Mouse (Mus musculus) forebrain, embryonic 10.5 days (tissue): Measurements from ENCODE around the gene Casp6. TPM values are rescaled to one million over a fixed set of nuclear protein-coding genes. Genes with fewer than 3 reads are reported as not detected.

Source experiments
- DNase-seq: peaks from one replicate; pipeline ENCODE4 v3.0.0-alpha.2; 2017; ENCODE audit warnings: low spot score; ENCODE audit errors: extremely low spot score
- H3K27ac ChIP-seq: fragments of 300-500 bp; sonication (generic); 2 replicates; pipeline ENCODE4 v1.5.1; 2016; ENCODE audit warnings: mild to moderate bottlenecking
- H3K27me3 ChIP-seq: fragments of 300-500 bp; sonication (generic); 2 replicates; pipeline ENCODE4 v1.6.1; 2016; ENCODE audit warnings: mild to moderate bottlenecking; ENCODE audit not compliant: poor library complexity, severe bottlenecking
- H3K36me3 ChIP-seq: fragments of 300-500 bp; sonication (generic); replicated peaks from 2 replicates; pipeline ENCODE4 v1.6.1; 2016; ENCODE audit warnings: mild to moderate bottlenecking, moderate library complexity
- H3K4me1 ChIP-seq: fragments of 300-500 bp; sonication (generic); 2 replicates; pipeline ENCODE4 v1.6.1; 2016
- H3K4me3 ChIP-seq: fragments of 300-500 bp; sonication (generic); 2 replicates; pipeline ENCODE4 v1.5.1; 2016; ENCODE audit warnings: mild to moderate bottlenecking, moderate library complexity
- H3K9me3 ChIP-seq: fragments of 300-500 bp; sonication (generic); 2 replicates; pipeline ENCODE4 v1.6.1; 2016; ENCODE audit warnings: mild to moderate bottlenecking, moderate library complexity
- WGBS: fragments of 180-500 bp; shearing (Covaris S2); methylation state at CpG from one replicate; pipeline ENCODE4 v1.1.7; 2016; 5-methylcytosine and 5-hydroxymethylcytosine counted together
- polyA plus RNA-seq: library from polyadenylated mRNA; unstranded; fragments of >200 nt; fragmentation: Nextera tagmentation; extraction: Ambion mirVana; gene quantifications from 2 replicates; pipeline ENCODE4 v1.2.1, GENCODE M21; 2016

The Casp6 gene
- polyA plus RNA-seq, 1 experiment from 2014 or later, result 71.1 TPM

DNA sequence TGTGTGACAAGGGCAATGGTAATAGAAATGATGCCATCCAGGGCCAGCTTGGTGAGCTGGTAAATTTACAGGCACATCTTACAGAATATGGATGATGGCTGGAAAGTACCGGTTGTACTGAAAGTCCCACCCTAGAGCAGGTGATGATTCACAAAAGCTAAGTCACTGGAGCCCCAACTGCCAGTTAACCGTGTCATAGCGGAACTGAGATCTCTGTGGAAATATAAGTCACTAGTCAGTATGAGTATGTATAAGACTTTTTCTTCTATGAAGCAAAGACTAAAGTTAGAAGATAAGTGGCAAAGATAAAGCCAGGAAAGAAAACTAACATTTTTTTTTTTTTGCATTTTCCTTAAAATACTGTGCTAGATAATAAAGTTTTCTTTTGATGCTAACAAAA, 8.1 kb upstream of the Casp6 start:
- no peaks in the 10 kb centered on the region for H3K27me3 ChIP-seq
- H3K4me1 ChIP-seq, result no peaks in the 10 kb centered on the region
- H3K27ac ChIP-seq, result no peak overlapping the region
- peaks cover 52% of the 10 kb centered on the region for H3K36me3 ChIP-seq
- WGBS, result 94% methylated on average over 3 of the region's 3 CpGs
- H3K4me3 ChIP-seq, result no peak overlapping the region
- H3K9me3 ChIP-seq, result no peaks in the 10 kb centered on the region
- DNase-seq, result no peak

DNA sequence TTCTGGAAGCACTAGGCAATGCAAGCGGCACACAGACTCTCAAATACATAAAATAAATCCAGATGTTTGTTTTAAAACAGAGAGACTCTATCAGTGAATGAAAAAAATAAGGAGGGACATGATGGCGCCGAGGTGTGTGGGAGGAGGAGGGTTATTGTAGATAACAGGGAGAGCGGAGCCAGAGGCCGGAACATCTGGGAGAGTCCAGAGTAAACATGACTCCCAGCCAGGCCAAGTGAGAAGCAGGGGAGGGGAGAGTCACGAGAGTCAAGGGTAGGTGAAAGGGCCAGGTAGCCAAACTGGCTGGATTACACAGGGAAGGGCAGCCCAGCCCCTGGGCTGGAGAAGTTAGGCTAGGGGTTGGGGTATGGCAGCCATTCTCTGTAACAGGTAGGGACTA, 4.6 kb upstream of the Casp6 start:
- 86% methylated on average over 6 of the region's 6 CpGs for WGBS
- peaks cover 9% of the 10 kb centered on the region for H3K4me1 ChIP-seq
- H3K27ac ChIP-seq, result no peak overlapping the region
- DNase-seq, result no peak
- no peak overlapping the region for H3K4me3 ChIP-seq
- H3K27me3 ChIP-seq, result no peaks in the 10 kb centered on the region
- no peaks in the 10 kb centered on the region for H3K9me3 ChIP-seq
- H3K36me3 ChIP-seq, result peaks cover 34% of the 10 kb centered on the region

DNA sequence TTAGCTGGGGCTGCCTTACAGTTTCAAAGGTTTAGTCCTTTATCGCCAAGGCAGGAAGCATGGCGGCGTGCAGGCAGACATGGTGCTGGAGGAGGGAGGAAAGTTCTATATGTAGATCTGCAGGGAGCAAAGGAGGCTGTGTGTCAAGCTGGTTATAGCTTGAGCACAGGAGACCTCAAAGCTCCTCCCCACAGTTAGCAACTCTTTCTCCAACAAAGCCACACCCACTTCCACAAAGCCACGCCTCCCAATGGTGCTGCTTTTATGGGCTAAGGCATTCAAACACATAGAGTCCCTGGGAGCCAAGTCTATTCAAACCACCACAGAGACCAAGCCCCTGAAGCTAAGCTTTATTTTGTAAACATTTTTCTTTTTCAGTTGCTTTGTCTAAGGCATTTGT, 2.3 kb upstream of the Casp6 start:
- no peaks in the 10 kb centered on the region for H3K9me3 ChIP-seq
- no peaks in the 10 kb centered on the region for H3K27me3 ChIP-seq
- no peak overlapping the region for H3K27ac ChIP-seq
- DNase-seq, result no peak
- peaks cover 16% of the 10 kb centered on the region for H3K36me3 ChIP-seq
- H3K4me1 ChIP-seq, result peaks cover 24% of the 10 kb centered on the region
- H3K4me3 ChIP-seq, result no peak overlapping the region
- WGBS, result 66% methylated on average over 4 of the region's 4 CpGs

GRCm38 (mm10) chr3:129903369-129903768, 2.1 kb downstream of the Casp6 start:
- Histone ChIP-seq H3K36me3 (peaks cover 22% of the 10 kb centered on the region), H3K4me3 (no peak overlapping the region), H3K27ac (no peak overlapping the region), H3K9me3 (no peaks in the 10 kb centered on the region), H3K4me1 (peaks cover 24% of the 10 kb centered on the region), H3K27me3 (no peaks in the 10 kb centered on the region)
- 94% methylated on average over 3 of the region's 3 CpGs for WGBS
- no peak for DNase-seq

DNA sequence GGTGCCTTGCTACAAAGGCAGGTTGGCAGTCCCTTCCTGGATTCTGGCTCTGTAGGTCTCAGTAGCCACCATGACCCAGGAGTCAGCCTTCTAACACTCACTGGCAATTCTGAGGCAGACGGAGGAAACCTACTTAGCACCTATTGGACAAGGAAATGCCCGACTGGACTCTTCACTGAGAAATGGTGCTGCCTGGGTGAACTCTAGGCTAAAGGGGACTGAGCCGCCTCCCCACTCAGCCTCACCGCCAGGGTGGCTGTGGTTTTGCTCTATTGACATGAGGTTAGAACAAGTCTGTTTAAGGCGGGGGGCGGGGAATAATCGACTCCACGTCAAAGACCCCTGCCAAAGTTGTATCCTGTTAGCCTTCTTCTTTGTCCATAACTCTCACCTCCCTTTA, 2.6 kb downstream of the Casp6 start:
- Histone ChIP-seq H3K4me3 (no peak overlapping the region), H3K4me1 (peaks cover 24% of the 10 kb centered on the region), H3K36me3 (peaks cover 27% of the 10 kb centered on the region), H3K27me3 (no peaks in the 10 kb centered on the region), H3K9me3 (no peaks in the 10 kb centered on the region), H3K27ac (no peak overlapping the region)
- 90% methylated on average over 8 of the region's 8 CpGs for WGBS
- no peak for DNase-seq

GRCm38 (mm10) chr3:129904381-129905132, 3.3 kb downstream of the Casp6 start:
- 88% methylated on average over 7 of the region's 7 CpGs for WGBS
- Histone ChIP-seq H3K4me1 (peaks cover 24% of the 10 kb centered on the region), H3K4me3 (no peak overlapping the region), H3K36me3 (peaks cover 34% of the 10 kb centered on the region), H3K27ac (no peak overlapping the region), H3K27me3 (no peaks in the 10 kb centered on the region), H3K9me3 (no peaks in the 10 kb centered on the region)
- DNase-seq, result no peak

- no peak for DNase-seq
- Histone ChIP-seq H3K9me3 (no peaks in the 10 kb centered on the region), H3K36me3 (peaks cover 73% of the 10 kb centered on the region), H3K27ac (no peak overlapping the region), H3K4me3 (no peak overlapping the region), H3K4me1 (no peaks in the 10 kb centered on the region), H3K27me3 (no peaks in the 10 kb centered on the region)
- WGBS, result 92% methylated on average over 14 of the region's 14 CpGs
Measured at GRCm38 (mm10) chr3:129912025-129912424, 10.8 kb downstream of the Casp6 start.

DNA sequence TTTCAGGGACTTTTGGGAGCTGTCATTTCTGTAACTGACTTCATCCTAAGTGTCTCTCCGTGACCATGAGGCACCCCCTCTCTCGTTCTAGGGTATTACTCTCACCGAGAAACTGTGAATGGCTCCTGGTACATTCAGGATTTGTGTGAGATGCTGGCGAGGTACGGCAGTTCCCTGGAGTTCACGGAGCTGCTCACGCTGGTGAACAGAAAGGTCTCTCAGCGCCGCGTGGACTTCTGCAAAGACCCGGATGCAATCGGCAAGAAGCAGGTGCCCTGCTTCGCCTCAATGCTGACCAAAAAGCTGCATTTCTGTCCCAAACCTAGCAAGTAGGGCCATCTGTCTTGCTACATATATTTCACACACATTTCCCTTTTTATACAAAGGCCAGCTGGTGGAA, 12.0 kb downstream of the Casp6 start:
- H3K27ac ChIP-seq, result no peak overlapping the region
- H3K27me3 ChIP-seq, result no peaks in the 10 kb centered on the region
- peaks cover 66% of the 10 kb centered on the region for H3K36me3 ChIP-seq
- peaks cover 1% of the 10 kb centered on the region; the same call in 1 of the 2 replicates for H3K4me1 ChIP-seq
- no peaks in the 10 kb centered on the region for H3K9me3 ChIP-seq
- no peak for DNase-seq
- WGBS, result 93% methylated on average over 13 of the region's 13 CpGs
- no peak overlapping the region for H3K4me3 ChIP-seq

DNA sequence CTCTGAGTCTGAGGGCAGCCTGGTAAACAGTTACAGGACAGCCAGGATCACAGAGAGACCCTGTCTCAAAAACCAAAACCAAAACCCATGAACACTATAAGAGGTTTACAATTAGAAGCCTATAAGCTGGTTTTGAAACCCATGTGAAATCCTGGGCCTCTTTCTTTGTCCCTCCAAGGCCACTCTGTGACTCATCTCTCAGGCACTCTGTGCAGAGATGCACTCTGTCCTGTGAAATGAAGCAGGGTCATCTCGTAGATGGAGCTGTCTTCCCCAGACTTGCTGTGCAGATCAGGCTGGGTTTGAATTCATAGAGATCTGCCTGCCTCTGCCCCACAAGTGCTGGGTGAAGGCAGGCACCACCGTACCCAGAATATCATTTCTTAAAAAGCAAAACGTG, 16.2 kb downstream of the Casp6 start:
- no peaks in the 10 kb centered on the region for H3K27me3 ChIP-seq
- DNase-seq, result no peak
- H3K4me1 ChIP-seq, result peaks cover 12% of the 10 kb centered on the region
- H3K27ac ChIP-seq, result no peak overlapping the region
- H3K9me3 ChIP-seq, result no peaks in the 10 kb centered on the region
- H3K4me3 ChIP-seq, result no peak overlapping the region
- peaks cover 26% of the 10 kb centered on the region for H3K36me3 ChIP-seq
- WGBS, result 80% methylated on average over 3 of the region's 3 CpGs

- Histone ChIP-seq H3K4me1 (peaks cover 12% of the 10 kb centered on the region), H3K36me3 (peaks cover 16% of the 10 kb centered on the region), H3K27me3 (no peaks in the 10 kb centered on the region), H3K27ac (no peak overlapping the region), H3K4me3 (no peak overlapping the region), H3K9me3 (no peaks in the 10 kb centered on the region)
- peak; percentile 67 for DNase-seq
- 16% methylated on average over 13 of the region's 13 CpGs for WGBS
Measured at GRCm38 (mm10) chr3:129918434-129918833, 17.2 kb downstream of the Casp6 start.

- Histone ChIP-seq H3K4me1 (peaks cover 8% of the 10 kb centered on the region), H3K9me3 (no peaks in the 10 kb centered on the region), H3K36me3 (no peaks in the 10 kb centered on the region), H3K4me3 (no peak overlapping the region), H3K27me3 (no peaks in the 10 kb centered on the region), H3K27ac (no peak overlapping the region)
- DNase-seq, result no peak
- WGBS, result 92% methylated on average over 7 of the region's 7 CpGs
Measured at GRCm38 (mm10) chr3:129923581-129923980, 22.4 kb downstream of the Casp6 start.

- no peak overlapping the region for H3K27ac ChIP-seq
- peaks cover 8% of the 10 kb centered on the region for H3K4me1 ChIP-seq
- 93% methylated on average over 3 of the region's 3 CpGs for WGBS
- no peak overlapping the region for H3K4me3 ChIP-seq
- H3K36me3 ChIP-seq, result no peaks in the 10 kb centered on the region
- no peaks in the 10 kb centered on the region for H3K9me3 ChIP-seq
- no peak for DNase-seq
- no peaks in the 10 kb centered on the region for H3K27me3 ChIP-seq
Measured at GRCm38 (mm10) chr3:129925861-129926260, 24.6 kb downstream of the Casp6 start.

- no peak for DNase-seq
- Histone ChIP-seq H3K27ac (no peak overlapping the region), H3K36me3 (no peaks in the 10 kb centered on the region), H3K9me3 (no peaks in the 10 kb centered on the region), H3K4me3 (no peak overlapping the region), H3K4me1 (no peaks in the 10 kb centered on the region), H3K27me3 (no peaks in the 10 kb centered on the region)
- 75% methylated on average over 6 of the region's 6 CpGs for WGBS
Measured at GRCm38 (mm10) chr3:129930213-129930778, 29.1 kb downstream of the Casp6 start.
